Mouse (Mus musculus) CH12.LX (cell line): ENCODE measurements around the gene Eri3. TPM values are rescaled to one million over a fixed set of nuclear protein-coding genes. Genes with fewer than 3 reads are reported as not detected.

Source experiments
- DNase-seq: peaks from one replicate; pipeline ENCODE4 v3.0.0-alpha.2; 2013; ENCODE audit errors: extremely low read depth
- H3K27ac ChIP-seq: 2 replicates; pipeline ENCODE4 v1.5.1; 2012; ENCODE audit warnings: low read depth, mild to moderate bottlenecking, control low read depth, moderate library complexity; ENCODE audit not compliant: insufficient read depth
- H3K27me3 ChIP-seq: replicated peaks from 2 replicates; pipeline ENCODE3; 2012; ENCODE audit warnings: inconsistent platforms
- H3K36me3 ChIP-seq, 2 experiments: replicated peaks in 1 of 2; 2 replicates each; pipeline versions ENCODE3 to v1.6.1; 2012; ENCODE audit warnings: inconsistent platforms in 1 of 2, low read length in 1 of 2, mild to moderate bottlenecking in 1 of 2, mixed read lengths in 1 of 2, moderate library complexity in 1 of 2; ENCODE audit not compliant: control insufficient read depth in 1 of 2, insufficient read depth in 1 of 2
- H3K4me1 ChIP-seq, 2 experiments: 2 replicates each; pipeline ENCODE4 v1.6.1; 2012; ENCODE audit warnings: inconsistent platforms in 1 of 2, moderate library complexity in 1 of 2; ENCODE audit not compliant: insufficient read depth in 2 of 2, control insufficient read depth in 1 of 2
- H3K4me2 ChIP-seq: 2 replicates; pipeline ENCODE4 v1.6.1; 2012; ENCODE audit warnings: low read depth, mild to moderate bottlenecking, control low read depth; ENCODE audit not compliant: poor library complexity, insufficient read depth, severe bottlenecking
- H3K4me3 ChIP-seq, 3 experiments: fragments of 150-350 bp in 1 of 3; sonication (generic) in 1 of 3; replicated peaks in 1 of 3; 2 replicates each; pipeline versions ENCODE3 to v1.5.1; 2011 to 2012; ENCODE audit warnings: low read depth in 2 of 3, low read length in 2 of 3, mild to moderate bottlenecking in 2 of 3, moderate library complexity in 2 of 3, control low read depth in 1 of 3, improper control_type of control experiment in 1 of 3, inconsistent platforms in 1 of 3, mixed read lengths in 1 of 3; ENCODE audit not compliant: poor library complexity in 1 of 3
- H3K79me2 ChIP-seq: replicated peaks from 2 replicates; pipeline ENCODE4 v1.6.1; 2012; ENCODE audit warnings: mild to moderate bottlenecking, moderate library complexity; ENCODE audit not compliant: control insufficient read depth, poor library complexity, insufficient read depth, severe bottlenecking; ENCODE audit errors: extremely low read depth
- H3K9ac ChIP-seq: 2 replicates; pipeline ENCODE4 v1.6.1; 2012; ENCODE audit warnings: low read depth, mild to moderate bottlenecking, control low read depth, moderate library complexity; ENCODE audit not compliant: insufficient read depth
- H3K9me3 ChIP-seq: replicated peaks from 2 replicates; pipeline ENCODE3; 2012; ENCODE audit warnings: low read length, inconsistent platforms, mixed read lengths
- BHLHE40 ChIP-seq: IDR thresholded peaks from 2 replicates; pipeline ENCODE4 v1.6.1; 2011; ENCODE audit warnings: mild to moderate bottlenecking, low read depth, low read length, improper control_type of control experiment
- CHD2 ChIP-seq: IDR thresholded peaks from 2 replicates; pipeline ENCODE4 v1.6.1; 2011; ENCODE audit warnings: low read length, improper control_type of control experiment
- ELF1 ChIP-seq: IDR thresholded peaks from 2 replicates; pipeline ENCODE4 v1.6.1; 2014; ENCODE audit warnings: low read depth, mild to moderate bottlenecking, inconsistent platforms, low read length, improper control_type of control experiment
- EP300 ChIP-seq: IDR thresholded peaks from 2 replicates; pipeline ENCODE4 v1.6.1; 2011; ENCODE audit warnings: low read length, improper control_type of control experiment
- ETS1 ChIP-seq: conservative IDR thresholded peaks from 2 replicates; pipeline ENCODE4 v1.6.1; 2012; ENCODE audit warnings: low read depth, mild to moderate bottlenecking, inconsistent platforms, low read length, improper control_type of control experiment, moderate library complexity
- HCFC1 ChIP-seq: IDR thresholded peaks from 2 replicates; pipeline ENCODE4 v1.6.1; 2012; ENCODE audit warnings: low read depth, mild to moderate bottlenecking, inconsistent platforms, low read length, improper control_type of control experiment
- JUN ChIP-seq: IDR thresholded peaks from 2 replicates; pipeline ENCODE4 v1.6.1; 2011; ENCODE audit warnings: low read depth, mild to moderate bottlenecking, low read length, improper control_type of control experiment, moderate library complexity; ENCODE audit not compliant: insufficient read depth
- JUND ChIP-seq: conservative IDR thresholded peaks from 2 replicates; pipeline ENCODE4 v1.6.1; 2011; ENCODE audit warnings: low read depth, low read length, improper control_type of control experiment
- MAX ChIP-seq: IDR thresholded peaks from 2 replicates; pipeline ENCODE4 v1.6.1; 2011; ENCODE audit warnings: low read length, improper control_type of control experiment
- MXI1 ChIP-seq: IDR thresholded peaks from 2 replicates; pipeline ENCODE4 v1.6.1; 2011; ENCODE audit warnings: mild to moderate bottlenecking, low read depth, low read length, improper control_type of control experiment
- MYC ChIP-seq: IDR thresholded peaks from 2 replicates; pipeline ENCODE4 v1.6.1; 2011; ENCODE audit warnings: low read depth, mild to moderate bottlenecking, improper control_type of control experiment, low read length
- NRF1 ChIP-seq: IDR thresholded peaks from 2 replicates; pipeline ENCODE4 v1.6.1; 2014; ENCODE audit warnings: low read depth, mild to moderate bottlenecking, inconsistent platforms, low read length, improper control_type of control experiment, moderate library complexity
- PAX5 ChIP-seq: IDR thresholded peaks from 2 replicates; pipeline ENCODE4 v1.6.1; 2012; ENCODE audit warnings: low read length, inconsistent platforms, mixed read lengths
- POLR2A ChIP-seq: IDR thresholded peaks from 2 replicates; pipeline ENCODE4 v1.6.1; 2011; ENCODE audit warnings: low read depth, mild to moderate bottlenecking, improper control_type of control experiment, low read length
- SIN3A ChIP-seq: IDR thresholded peaks from 2 replicates; pipeline ENCODE4 v1.6.1; 2012; ENCODE audit warnings: low read length, improper control_type of control experiment, inconsistent platforms
- ZC3H11A ChIP-seq: IDR thresholded peaks from 2 replicates; pipeline ENCODE4 v1.6.1; 2012; ENCODE audit warnings: low read depth, mild to moderate bottlenecking, inconsistent platforms, low read length, improper control_type of control experiment
- ZMIZ1 ChIP-seq: IDR thresholded peaks from 2 replicates; pipeline ENCODE4 v1.6.1; 2012; ENCODE audit warnings: low read depth, mild to moderate bottlenecking, inconsistent platforms, low read length, improper control_type of control experiment
- ZNF384 ChIP-seq: IDR thresholded peaks from 2 replicates; pipeline ENCODE4 v1.6.1; 2012; ENCODE audit warnings: low read depth, low read length, improper control_type of control experiment, inconsistent platforms
- dilution Hi-C: fragments of 300-500 bp; cut with MboI; formaldehyde crosslinking; loops from 2 replicates; pipeline ENCODE4 v1.14.3; 2020; ENCODE audit warnings: low sequenced_read_pairs; ENCODE audit not compliant: extremely low pct_unique_long_range_greater_than_20kb, extremely low pct_ligation_motif_present
- in situ Hi-C: fragments of 300-500 bp; cut with MboI; formaldehyde crosslinking; loops from 3 replicates; pipeline ENCODE4 v1.14.3; 2019; ENCODE audit warnings: low sequenced_read_pairs, low pct_ligation_motif_present, low pct_unique_long_range_greater_than_20kb, mixed read lengths
- polyA plus RNA-seq: library from polyadenylated mRNA; unstranded; fragments of >175 nt; gene quantifications from 2 replicates; pipeline ENCODE4 v1.2.1, GENCODE M21; 2012; ENCODE audit warnings: low read depth; ENCODE audit not compliant: insufficient read length
- total RNA-seq, 2 experiments: library from RNA; depleted of rRNA; stranded (reverse); fragments of 300-350 nt in 1 of 2; fragments of >200 nt in 1 of 2; gene quantifications; 2 replicates each; pipeline ENCODE4 v1.2.3; 2012 to 2014

Eri3 gene
- total and polyA plus RNA-seq, 3 experiments, result 31.2 to 38.0 (median 31.9) TPM

DNA sequence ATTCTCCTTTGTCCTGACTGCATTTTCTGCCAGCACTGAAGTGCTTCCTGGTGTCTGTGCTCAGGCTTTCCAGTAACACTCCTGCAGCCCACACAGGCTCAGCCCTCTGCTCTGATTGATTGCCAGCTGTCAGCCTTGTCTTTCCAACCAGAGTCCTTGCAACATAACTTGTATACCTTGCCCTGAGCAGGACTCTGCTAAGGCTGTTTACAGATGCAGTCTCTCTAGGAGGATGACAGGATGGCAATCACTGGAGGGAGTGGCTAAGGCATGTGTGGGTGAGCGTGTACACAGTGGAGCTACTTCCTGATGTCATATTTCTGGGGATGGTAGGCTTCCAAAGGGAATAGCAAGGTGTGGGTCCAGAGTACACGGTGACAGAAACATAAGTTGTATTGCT is 95.7 kb downstream of the Eri3 start:
- DNase-seq, result no peak
- no peak overlapping the region for H3K27ac ChIP-seq
- no peak overlapping the region for H3K4me2 ChIP-seq
- H3K27me3 ChIP-seq, result no peaks in the 10 kb centered on the region
- dilution Hi-C loops, result no loop called here
- no peaks in the 10 kb centered on the region for H3K79me2 ChIP-seq
- TF ChIP-seq MAX (no peak), ZNF384 (no peak), JUND (no peak), BHLHE40 (no peak), CHD2 (no peak), ELF1 (no peak), EP300 (no peak), SIN3A (no peak), MXI1 (no peak), ZC3H11A (no peak), MYC (no peak), ETS1 (no peak), POLR2A (no peak), JUN (no peak), ZMIZ1 (no peak)
- in situ Hi-C loops, result no loop called here
- no peaks in the 10 kb centered on the region for H3K9me3 ChIP-seq
- H3K36me3 ChIP-seq, result peaks cover 7 to 73% of the 10 kb centered on the region in 2 experiments
- peaks cover 5 to 72% of the 10 kb centered on the region in 2 experiments for H3K4me1 ChIP-seq
- no peak overlapping the region for H3K4me3 ChIP-seq
- H3K9ac ChIP-seq, result no peak overlapping the region

DNA sequence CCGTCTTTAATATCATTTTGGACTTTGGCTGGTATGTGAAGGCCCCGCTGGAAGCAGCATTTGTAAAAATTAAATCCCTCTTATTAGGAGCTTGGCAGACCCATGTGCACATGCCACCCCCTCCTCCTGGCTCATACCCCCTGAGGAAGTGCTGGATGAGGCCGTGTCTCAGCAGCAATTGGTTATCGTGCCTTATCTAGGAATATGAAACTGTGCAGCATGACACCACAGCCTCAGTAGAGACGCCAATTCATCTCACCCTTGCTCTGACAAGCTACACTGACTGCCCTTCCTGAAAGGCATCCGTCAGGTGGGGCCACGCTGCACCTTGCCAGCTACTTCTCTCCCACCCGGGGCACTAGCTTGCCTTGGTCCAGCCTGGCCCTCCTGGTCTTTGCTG is 96.3 kb downstream of the Eri3 start:
- dilution Hi-C loops, result no loop called here
- TF ChIP-seq JUND (no peak), BHLHE40 (no peak), HCFC1 (no peak), ZC3H11A (no peak), NRF1 (no peak), EP300 (no peak), PAX5 (no peak), MYC (no peak)
- no peak overlapping the region for H3K4me3 ChIP-seq

More for the DNA sequence above, 96.3 kb downstream of the Eri3 start:
- no peak for DNase-seq
- no peaks in the 10 kb centered on the region for H3K9me3 ChIP-seq
- peaks cover 7 to 73% of the 10 kb centered on the region in 2 experiments for H3K36me3 ChIP-seq
- no peaks in the 10 kb centered on the region for H3K79me2 ChIP-seq
- H3K27ac ChIP-seq, result no peak overlapping the region
- no peaks in the 10 kb centered on the region for H3K27me3 ChIP-seq
- peaks cover 5 to 72% of the 10 kb centered on the region in 2 experiments for H3K4me1 ChIP-seq
- in situ Hi-C loops, result no loop called here
- H3K4me2 ChIP-seq, result no peak overlapping the region
- no peak overlapping the region for H3K9ac ChIP-seq
